Mouse (Mus musculus) thymus, postnatal 36 days (tissue): Measurements from ENCODE around the gene Ap1b1.
A peak's percentile ranks its signal among the peaks of the same experiment; 100 is the strongest.

Experiments used
- DNase-seq, 2 experiments: peaks; one replicate each; pipeline ENCODE4 v3.0.0; 2022; ENCODE audit warnings: mixed read lengths in 2 of 2

The Ap1b1 gene

GRCm38 (mm10) chr11:4987487-4987852 is 846 bp downstream of the Ap1b1 start:
- DNase-seq = no peak

DNA sequence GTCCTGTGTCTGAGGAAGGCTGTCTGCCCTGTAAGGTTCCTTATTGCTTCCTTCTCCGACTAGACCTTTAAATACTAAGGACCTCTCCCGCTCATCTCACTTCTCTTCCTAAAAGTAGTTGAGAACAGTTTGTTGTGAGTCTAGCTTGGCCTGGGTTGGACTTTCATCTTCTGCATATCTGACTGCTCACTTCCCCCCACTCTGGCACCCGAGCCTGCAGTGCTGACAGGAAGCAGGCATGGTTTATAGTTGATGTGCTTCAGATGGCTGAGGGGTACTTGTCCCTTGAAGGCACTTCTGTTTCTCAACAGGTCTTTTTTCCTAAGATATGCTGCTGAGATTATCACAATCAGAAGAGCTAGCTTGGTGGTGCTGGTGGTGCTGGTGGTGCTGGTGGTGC is 2.6 kb downstream of the Ap1b1 start:
- DNase-seq = peak; percentile 48 to 63

GRCm38 (mm10) chr11:4992471-4992870 is 5.8 kb downstream of the Ap1b1 start:
- no peak for DNase-seq

- DNase-seq = no peak
Observed at GRCm38 (mm10) chr11:4995676-4996075, 9.1 kb downstream of the Ap1b1 start.

- DNase-seq = no peak
Observed at GRCm38 (mm10) chr11:4996621-4997199, 10.1 kb downstream of the Ap1b1 start.

DNA sequence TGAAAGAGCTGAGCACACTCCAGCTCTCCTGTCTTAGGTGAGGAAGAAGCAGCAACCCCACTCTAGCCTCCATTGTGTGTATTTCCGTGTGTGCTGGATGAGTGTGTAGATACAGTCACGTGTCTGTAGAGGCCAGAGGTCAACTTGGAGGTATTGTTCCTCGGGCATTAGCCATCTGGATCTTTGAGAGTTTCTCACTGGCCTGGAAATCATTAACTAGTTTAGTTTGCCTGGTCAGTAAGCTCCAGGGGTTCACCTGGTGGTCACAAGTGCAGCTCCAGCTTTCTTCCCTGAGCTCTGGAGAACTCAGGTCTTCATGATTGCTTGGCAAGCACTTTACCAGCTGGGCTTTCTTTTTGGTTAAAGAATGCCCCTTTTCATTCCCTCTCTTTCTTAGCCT is 11.7 kb downstream of the Ap1b1 start:
- no peak for DNase-seq

DNA sequence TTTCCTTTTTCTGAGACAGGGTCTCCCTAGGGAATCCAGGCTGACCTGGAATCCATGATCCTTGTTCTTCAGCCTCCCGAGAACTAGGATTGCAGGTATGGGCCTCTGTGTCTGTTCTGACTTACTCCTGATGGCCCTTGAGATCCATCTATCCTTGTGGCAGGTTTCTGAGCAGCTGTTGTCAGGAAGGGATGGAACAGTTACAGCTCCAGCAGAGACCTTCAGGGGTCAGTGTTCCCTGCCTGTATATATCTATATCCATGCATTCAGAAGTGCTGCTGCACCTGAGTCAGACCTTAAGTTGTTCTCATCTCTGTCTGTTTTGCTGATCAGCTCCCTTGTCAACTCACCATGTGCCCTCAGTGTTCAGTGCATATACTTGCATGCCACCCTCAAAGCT is 12.1 kb downstream of the Ap1b1 start:
- DNase-seq = no peak

GRCm38 (mm10) chr11:5000241-5000640 is 13.6 kb downstream of the Ap1b1 start:
- DNase-seq = no peak

- DNase-seq = no peak
Observed at GRCm38 (mm10) chr11:5002826-5003225, 16.2 kb downstream of the Ap1b1 start.

DNA sequence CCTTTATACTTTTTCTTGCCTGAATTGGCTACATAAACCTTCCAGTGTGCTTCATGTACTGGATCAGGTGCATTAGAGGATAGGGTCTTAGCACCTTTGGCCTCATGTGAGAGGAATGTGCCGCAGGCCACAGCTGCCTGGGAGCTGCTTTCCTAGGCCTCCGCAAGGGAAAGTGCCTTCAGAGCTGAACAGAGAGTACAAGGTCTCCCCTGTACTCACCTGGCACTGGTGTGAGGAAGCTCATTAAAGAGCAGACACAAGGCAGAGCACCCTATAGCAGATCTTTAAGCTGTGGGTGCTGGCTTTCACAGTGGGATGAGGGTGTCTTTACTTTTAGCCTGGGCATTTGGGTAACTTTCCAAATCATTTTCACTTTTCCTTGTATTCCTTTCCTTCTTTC is 18.9 kb downstream of the Ap1b1 start:
- no peak for DNase-seq

DNA sequence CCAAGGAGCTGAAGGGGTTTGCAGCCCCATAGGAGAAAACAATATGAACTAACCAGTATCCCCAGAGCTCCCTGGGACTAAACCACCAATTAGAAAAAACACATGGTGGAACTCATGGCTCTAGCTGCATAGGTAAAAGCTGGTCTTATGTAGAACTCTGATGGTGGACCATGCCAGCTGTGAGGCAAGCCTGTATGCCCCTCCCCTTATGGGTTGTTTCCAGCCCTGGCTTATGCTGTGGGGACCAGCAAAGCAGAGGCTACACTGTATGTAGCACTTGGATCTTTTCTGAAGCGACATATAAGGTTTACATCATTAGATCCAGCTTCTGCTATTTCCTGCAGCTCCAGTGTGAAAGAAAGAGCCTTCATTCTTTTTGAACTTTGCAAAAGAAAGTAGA is 20.6 kb downstream of the Ap1b1 start:
- no peak for DNase-seq

DNA sequence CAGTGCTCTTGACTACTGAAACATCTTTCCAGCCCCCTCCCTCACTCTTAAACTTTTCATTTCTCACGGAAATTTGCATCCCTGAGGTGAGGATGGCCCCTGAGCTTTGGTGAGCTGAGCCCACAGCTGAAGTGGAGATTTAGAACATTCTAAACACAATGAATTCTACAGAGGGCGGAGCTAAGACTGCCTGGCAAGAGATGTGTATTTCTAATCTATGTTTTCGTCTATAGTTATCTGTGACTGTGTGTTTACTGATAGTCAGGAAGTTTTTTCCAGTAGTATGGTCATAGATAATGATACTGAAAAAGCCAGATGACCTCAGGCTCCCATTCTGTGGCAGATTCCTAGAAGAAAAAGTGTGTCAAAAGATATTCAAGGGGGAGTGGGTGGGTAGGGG is 22.2 kb downstream of the Ap1b1 start:
- no peak for DNase-seq

DNA sequence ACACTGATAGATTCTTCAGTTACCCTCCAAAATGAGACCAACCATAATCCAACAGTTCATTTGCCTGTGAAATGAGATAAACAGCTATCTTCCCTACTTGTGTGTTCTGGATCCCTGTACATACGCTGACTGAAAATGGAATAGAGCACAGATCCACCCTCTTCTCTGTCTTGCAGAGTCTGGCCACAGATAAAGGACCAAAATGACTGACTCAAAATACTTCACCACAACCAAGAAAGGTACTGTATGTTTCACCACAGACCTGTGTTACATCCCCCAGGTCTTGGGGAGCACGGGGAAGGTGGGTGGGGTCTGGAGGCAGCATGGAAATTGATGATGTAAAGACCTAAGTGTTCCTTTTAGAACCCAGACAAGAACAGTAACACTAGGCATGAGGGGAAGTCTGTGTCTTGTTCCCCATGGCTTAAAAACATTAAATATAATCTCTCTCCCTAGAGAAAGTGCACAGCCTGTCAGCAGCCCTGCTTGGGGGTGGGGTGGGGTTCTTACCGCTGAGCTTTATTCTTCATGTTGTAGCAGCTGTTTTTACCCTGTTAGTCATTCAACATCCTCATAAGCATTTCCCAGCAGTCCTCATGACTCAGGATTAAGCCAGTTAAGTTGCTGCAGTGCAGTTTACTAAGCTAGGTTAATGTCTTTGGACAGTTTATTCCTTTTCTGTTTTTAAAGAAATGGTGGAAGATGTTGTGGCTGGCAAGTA is 22.9 kb downstream of the Ap1b1 start:
- DNase-seq = no peak

- DNase-seq = no peak
Observed at GRCm38 (mm10) chr11:5010205-5010604, 23.6 kb downstream of the Ap1b1 start.

DNA sequence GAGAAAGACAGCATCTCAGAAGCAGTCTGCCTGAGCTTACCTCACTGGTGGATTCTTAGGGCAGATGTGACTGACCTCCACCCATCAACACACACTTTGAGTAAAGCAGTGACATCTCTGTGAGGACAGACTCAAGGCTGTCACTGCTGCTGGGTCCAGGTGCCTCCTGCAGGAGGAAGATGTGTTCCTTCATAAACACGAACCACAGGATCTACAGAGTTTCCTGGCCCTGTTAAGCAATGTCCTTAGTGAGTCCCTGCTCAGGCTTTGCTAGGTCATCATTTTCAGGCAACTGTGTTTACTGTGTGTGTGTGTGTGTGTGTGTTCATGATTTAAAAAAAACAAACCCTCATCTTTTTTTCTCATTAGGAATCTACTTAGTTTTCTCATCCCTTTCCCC is 24.9 kb downstream of the Ap1b1 start:
- no peak for DNase-seq

- no peak for DNase-seq
Observed at GRCm38 (mm10) chr11:5012213-5012715, 25.6 kb downstream of the Ap1b1 start.

GRCm38 (mm10) chr11:5015720-5016119 is 29.1 kb downstream of the Ap1b1 start:
- DNase-seq = peak; percentile 33 to 36

DNA sequence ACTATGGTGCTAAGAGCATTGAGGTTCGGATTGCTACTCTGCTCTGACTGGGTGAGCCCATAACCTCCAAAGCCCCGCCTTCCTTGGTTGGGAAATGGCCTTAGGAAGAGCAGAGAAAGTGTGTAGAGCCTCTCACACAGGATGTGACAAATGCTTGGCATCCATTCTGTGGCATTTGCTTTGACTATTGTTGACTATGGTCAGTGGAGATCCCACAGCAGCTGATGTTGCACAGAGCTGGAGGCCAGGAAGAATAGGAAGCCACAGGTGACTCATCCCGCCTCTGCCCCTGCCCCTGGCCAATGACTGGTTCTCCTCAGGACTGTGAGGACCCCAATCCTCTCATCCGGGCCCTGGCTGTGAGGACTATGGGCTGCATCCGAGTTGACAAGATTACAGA is 29.7 kb downstream of the Ap1b1 start:
- no peak for DNase-seq

DNA sequence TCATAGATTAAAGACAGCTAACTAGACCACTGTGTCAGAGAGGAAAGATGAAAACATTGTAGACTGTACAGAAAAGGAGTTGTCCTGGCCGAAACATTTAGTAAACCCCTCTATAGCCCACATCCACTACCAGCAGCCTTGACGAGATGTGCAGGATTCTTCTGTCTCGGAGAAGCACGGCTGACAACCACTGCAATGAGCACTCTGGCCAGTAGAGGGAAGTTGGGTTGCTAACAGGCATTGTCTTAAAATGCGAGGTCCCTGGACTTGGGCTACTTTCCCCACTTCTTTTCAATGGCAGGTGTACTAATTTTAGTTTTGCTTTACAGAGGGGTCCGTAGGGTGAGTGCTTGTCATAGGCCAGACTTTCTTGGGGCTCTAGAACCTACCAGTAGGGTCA is 30.9 kb downstream of the Ap1b1 start:
- DNase-seq = no peak

DNA sequence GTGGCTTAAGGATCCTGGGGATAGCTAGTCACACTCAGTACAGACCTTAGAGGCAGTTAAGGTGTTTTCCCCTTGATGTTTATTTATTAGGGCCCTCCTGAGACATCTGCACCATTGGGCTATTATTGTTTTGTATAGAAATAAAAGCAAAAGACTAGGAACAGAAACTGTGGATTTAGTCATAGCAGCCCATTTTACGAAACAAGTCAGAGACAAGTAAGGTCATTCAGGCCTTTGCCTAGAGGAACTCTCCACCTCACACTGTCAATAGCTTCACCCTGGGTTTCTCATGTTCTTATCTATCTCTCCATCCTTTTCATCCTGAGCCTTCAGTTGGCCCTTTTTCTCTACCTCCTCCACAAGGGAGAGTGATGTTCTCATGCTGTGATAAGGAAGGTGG is 38.5 kb downstream of the Ap1b1 start:
- no peak for DNase-seq

GRCm38 (mm10) chr11:5028228-5028627 is 41.6 kb downstream of the Ap1b1 start:
- DNase-seq = no peak

- DNase-seq = no peak
Observed at GRCm38 (mm10) chr11:5032706-5033105, 46.1 kb downstream of the Ap1b1 start.

DNA sequence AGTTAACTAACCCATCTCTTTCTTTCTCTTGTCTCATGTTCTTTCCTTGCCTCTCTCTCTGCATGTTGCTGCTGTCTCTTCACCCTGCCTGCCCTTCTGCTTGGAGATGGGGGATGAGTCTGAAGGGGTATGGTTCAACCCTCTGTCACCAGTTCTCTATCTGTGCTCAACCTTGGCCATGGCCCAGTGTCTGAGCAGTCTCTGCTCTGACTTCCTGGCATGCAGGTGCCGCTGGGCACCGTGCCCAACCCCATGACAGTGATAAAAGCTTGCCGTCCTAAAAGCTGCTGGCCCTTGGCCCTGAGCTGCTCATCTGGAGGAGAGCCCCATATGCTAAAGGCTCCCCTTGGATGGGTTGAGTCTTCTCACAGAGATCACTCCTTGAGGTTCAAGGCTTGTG is 46.5 kb downstream of the Ap1b1 start:
- no peak for DNase-seq

- DNase-seq = no peak
Observed at GRCm38 (mm10) chr11:5035421-5035820, 48.8 kb downstream of the Ap1b1 start.
